Mouse (Mus musculus) heart, postnatal 36 days (tissue): ENCODE measurements around the gene Herpud1. TPM values are rescaled to one million over a fixed set of nuclear protein-coding genes. Genes with fewer than 3 reads are reported as not detected.
A peak's percentile ranks its signal among the peaks of the same experiment; 100 is the strongest.

ENCODE experiments used
- DNase-seq, 2 experiments: peaks; one replicate each; pipeline ENCODE4 v3.0.0; 2021 to 2022
- intact Hi-C: fragments of 180-260 bp; cut with DNase I; formaldehyde crosslinking; loops from one replicate; pipeline ENCODE4 v1.15.1; 2025
- total RNA-seq, 2 experiments: library from RNA; stranded (reverse); gene quantifications; 2 replicates each; pipeline ENCODE4 v1.2.3; 2021

The Herpud1 gene
- total RNA-seq, 2 experiments from 2014 or later: 281 to 377 TPM

DNA sequence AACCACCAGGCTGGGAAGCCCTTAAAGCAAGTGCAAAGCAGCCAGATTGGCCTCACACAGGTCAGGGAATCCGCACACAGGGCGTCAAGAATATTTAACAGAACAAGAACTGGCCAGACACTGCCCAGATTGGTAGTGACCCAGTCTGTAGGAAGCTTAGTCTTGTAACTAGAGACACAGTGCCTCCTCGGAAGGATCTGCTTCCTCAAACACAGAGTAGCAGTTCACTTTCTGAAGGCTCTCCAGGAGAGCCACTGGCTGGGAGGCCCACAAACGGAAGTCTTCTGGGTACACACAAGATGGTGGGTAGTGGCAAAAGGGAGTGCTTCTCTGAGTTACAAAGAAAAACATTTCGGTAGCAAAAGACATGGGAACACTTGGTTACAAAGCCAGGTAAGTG is 15.4 kb upstream of the Herpud1 start:
- DNase-seq: no peak
- intact Hi-C loops: no loop called here

DNA sequence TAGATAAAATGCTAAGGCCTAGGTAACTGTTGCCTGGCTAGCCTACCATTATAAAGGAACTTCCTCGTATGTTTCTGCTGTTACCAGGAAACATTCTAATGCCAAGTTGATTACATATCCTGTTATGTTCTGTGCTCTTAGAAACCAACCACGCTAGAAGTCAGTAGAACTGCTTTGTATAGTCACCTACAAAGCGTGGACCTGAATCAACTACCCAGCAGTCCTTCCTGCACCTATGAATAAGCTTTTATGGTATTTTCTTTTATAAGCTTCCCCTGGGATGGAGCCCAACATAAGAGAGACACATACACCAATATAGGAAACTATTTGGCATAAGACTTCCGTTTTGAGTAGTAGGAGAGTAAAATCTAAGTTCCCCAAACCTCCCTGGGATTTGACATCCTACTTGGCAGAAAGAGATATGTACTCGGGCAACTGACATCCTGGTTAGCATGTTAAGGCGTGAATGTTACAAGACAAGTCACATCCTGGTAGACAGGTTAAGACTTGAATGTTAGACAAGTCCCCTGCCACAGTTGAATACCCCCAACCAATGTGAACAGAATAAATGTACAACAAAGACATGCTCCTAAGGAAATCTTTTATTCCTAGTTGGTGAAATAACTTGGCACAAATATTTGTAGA is 13.2 kb upstream of the Herpud1 start:
- DNase-seq: no peak
- intact Hi-C loops: no loop called here

DNA sequence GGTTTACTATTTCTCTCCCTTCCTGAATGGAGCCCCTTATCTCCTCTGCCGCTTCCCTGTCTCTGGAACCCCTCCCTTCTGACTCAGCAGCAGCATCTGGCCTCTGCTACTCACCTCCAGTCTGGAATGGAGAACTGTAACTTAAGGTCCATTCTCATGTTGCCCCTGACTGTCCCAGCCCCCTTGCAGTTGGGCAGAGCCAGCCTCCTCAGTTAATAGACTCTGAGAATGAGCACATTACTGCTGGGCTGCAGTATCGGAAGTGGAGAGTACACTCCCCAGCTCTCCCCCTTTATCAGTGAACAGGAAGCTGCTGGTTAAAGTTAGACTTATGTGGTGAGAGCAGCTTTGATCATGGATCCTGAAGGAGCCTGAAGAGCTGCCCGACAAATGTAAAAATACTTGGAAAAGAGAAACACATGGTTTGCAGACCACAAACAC is 10.7 kb upstream of the Herpud1 start:
- DNase-seq: no peak
- intact Hi-C loops: no loop called here

DNA sequence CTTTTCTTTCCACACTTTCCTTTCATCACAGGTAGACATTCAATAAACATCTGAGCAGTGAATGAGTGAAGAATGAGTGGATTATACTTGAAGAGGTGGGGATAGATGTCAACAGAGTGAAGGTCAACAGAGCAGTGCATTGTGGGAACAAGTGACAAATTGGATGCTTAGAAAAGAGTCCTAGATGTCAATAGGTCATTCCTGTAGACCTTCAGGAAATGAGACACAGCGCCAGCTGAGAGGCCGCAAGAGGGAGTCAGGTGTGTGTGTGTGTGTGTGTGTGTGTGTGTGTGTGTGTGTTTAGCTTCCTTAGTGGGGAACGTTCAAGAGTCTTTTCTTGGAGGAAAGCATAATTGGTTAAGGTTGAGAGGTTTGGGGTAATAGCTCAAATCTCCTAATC is 10.1 kb upstream of the Herpud1 start:
- intact Hi-C loops: no loop called here
- no peak for DNase-seq

DNA sequence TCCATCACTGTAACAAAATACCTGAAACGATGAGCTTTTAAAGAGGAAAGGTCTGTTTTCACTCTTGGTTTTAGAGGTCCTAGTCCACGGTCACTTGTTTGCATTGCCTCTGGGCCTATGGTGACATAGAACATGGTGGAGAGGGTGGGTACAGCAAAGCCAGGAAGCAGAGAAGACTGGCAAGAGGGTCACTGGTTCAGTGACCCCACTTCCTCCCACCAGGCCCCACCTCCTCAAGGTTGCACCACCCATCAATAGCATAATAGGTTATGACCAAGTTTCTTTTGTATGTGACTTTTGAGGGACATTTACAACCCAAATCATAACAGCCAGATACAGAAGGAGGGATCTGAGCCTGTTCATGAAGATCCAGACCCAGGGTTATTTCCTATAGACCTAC is 9.7 kb upstream of the Herpud1 start:
- intact Hi-C loops: no loop called here
- DNase-seq: no peak

DNA sequence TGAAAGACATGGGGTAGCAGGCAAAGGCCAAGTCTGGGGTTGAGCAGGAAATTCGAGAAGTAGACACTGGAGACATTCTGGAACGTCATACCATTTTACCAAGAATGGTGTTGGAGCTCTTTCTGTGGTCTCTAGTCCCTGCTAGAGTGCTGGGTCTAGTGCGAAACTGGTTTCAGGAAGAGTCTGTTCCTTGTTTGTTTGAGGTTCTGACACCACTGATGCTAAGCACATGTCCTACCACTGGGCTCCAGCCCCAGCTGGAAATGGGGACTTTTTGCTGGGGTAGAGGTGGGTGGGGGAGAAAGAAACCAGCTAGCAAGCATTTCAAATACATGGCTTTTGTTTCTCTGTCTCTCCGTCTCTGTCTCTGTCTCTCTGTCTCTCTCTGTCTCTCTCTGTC is 9.2 kb upstream of the Herpud1 start:
- intact Hi-C loops: no loop called here
- DNase-seq: no peak

DNA sequence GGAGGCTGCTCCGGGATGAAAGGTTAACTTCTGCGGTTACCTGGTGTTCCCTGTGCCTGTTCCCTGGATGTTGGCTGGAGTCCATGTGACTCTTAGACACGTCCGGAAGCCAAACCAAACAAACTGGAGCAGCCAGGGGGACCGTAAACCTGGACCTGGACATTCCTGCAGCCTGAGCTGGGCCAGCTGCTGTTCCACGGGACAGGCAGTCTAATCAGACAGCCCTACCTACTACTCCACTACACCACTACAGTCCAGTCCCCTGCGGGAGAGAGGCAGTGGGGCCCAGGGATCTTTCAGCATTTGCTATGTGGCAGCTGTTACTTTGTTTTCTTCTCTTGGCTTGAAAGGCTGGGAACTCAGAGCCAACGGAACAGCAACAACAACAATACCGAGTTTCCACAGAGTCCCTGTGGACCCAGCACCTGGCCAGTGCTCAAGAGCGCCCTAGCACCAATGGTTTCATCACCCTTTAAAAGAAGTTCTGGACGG is 8.5 kb upstream of the Herpud1 start:
- intact Hi-C loops: no loop called here
- DNase-seq: peak; percentile 67 to 75

DNA sequence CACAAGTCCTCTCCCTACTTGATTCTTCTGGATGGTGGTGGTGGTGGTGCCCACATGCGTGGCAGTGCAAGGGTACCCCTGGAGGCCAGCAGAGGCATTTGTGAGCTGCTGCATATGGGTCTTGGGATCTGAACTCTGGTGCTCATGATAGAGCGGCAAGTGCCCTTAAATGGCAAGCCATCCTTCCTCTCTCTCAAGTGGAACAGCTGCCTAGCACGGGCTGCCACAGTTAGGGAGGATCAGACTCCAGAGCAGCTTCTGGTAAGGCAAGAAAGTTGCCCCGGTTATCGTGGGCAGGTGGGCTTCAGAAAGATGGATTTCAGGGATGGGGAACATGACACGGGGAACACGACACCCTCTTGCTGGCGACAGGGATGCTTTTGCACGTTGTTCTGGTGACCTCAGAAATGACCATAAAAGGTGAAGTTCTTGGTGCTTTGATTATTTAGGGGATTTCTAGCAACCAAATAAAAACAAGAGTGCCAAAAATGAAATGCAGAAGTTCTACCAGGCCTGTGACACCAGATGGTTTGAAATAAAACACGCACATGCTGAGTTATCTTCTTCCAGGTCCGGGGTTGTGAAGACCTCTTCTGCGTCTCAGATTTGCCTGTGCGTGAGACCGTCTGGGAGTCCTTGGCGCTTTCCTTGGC is 7.3 kb upstream of the Herpud1 start:
- intact Hi-C loops: no loop called here
- no peak for DNase-seq

DNA sequence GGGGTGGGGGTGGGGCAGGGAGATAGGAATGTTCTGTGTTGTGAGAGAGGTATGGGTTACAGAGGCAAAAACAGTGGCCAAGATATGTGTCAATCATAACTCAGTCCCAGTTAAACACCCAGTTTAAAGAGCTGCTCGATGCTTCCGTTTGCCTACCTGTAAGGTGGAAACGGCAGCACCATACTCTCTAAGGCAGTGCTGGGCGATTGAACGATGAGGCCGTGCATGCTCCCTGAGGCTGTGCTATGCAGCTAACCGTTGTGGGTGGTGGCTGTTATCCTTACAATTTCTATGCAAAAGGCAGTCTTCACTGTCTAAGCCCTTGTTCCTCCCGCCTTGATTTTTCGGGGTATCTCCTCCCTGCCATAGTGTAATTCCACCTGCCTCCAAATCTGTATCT is 6.6 kb upstream of the Herpud1 start:
- intact Hi-C loops: no loop called here
- no peak for DNase-seq

DNA sequence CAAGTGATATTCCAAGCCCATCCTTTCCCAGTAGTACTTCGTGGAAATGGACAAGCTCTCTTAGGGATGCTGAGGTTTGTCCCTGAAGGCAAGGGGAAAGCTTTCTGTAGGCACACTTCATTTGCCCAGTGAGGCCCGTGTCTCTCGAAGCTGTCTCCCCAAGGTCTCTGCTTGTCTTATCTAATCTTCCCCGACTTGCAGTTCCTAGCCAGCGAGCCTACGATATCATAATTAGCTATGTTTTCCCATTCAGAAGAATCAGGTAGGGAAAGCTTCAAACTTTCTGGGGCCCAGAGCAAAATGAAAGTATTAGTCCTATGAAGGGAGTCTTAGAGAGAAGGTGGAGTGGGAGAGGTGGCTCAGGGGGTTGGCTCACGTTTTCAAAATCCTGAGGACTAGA is 2.1 kb upstream of the Herpud1 start:
- no peak for DNase-seq
- intact Hi-C loops: no loop called here

DNA sequence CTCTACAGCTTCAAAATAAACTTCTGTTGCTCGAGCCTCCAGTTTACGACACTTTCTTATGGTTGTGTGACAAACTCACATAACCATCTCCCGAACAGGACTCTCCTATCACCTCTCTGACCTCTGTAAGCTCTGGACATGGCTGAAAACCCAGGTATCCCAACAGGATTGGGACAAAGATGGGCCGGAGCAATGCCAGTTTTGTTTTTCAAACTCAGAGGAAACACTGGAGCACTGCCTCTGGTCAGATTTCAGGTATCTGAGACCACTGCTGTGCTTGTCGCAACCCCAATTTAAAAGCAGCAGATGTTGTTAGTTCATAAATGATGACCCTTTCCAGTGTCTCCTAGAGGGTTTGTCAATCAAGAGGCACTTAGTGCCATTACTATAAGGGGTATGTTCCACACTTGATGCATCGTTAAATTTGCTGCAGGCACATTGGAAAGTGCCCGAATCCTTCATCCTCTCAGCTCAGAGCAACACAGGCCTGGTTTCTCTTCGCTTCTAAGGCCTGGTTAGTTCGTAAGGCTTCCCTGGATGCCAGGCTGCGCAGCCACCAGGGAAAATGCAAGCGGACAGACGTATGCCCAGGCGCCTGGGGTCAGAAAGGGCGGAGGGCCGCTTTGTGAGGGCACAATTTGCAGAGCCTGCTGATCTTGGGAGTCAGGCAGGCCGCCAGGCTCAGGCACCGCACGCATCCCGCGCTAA is 578 bp upstream of the Herpud1 start:
- intact Hi-C loops: no loop called here
- no peak for DNase-seq

DNA sequence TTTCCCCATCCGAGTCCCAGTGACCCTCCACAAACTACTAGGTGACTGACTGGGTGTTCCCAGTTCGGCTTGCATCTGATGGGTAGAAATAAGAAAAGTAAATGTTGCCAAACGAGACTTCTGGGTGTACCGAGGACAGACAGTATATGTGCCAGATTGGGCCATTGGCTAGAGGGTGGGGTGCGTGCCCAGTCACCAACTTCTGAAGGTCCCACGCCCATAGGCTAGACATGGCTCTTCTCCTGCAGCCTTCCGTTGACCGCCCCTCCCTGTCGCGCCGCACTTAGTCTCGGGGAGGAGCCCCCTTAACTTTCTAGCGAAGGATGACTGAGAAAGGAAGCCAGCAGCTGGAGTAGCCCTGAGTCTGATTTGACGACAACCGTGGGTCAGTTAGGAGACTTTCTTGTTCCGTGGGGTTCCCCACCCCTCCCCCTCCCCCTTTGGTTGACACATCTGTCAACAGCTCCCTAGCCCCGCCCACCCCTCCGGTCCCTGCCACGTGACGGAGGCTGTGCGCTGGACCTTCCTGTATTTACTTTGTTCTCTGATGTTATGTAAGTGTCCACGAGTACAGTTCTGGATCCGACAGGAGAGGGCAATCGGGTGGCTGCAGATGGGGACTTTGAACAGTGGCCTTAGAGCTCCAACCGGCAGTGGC is 918 bp downstream of the Herpud1 start:
- intact Hi-C loops: loop anchor here (1.0 kb wide), 2 partner anchors 24 to 29 kb away; no protein-coding TSS in a partner anchor
- peak; percentile 83 to 90 for DNase-seq

DNA sequence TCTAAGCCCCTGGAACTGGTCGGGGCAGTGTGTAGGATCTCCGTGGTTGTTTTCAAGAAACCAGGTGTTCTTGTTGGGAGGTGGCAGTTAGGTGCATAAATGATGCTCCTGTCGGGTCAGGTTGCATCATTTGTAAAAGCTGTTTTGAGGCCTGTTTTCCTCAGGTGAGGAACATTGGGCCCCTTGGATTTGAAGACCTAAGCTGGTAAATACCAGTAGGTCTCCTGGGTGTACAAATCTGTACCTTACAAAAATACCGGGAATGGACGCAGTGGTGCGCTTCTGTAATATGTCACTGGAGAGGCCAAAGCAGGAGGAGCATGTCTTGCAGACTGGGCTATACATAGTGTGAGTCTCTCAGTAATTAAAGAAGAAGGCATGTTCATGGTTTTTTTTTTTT is 1.5 kb downstream of the Herpud1 start:
- intact Hi-C loops: loop anchor here (1.0 kb wide), 2 partner anchors 24 to 29 kb away; no protein-coding TSS in a partner anchor
- DNase-seq: no peak

DNA sequence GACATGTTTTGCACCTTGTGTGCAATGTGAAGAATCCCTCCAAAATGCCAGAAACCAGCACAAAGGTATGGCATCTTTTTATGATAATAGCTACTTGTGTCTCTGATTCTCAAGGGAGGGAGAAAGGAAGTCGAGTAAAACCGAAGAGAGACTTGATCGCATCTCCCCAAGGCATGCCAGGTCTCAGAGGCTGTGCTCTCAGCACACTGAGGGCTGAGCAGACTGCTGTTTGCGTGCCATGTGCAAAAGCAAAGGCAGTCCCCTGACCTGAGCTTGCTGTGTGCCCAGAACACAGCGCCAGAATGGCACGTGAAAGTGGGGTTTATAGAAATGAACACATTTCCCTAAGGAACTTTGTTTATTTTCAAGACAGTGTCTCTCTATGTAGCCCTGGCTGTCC is 3.3 kb downstream of the Herpud1 start:
- no peak for DNase-seq
- intact Hi-C loops: no loop called here

DNA sequence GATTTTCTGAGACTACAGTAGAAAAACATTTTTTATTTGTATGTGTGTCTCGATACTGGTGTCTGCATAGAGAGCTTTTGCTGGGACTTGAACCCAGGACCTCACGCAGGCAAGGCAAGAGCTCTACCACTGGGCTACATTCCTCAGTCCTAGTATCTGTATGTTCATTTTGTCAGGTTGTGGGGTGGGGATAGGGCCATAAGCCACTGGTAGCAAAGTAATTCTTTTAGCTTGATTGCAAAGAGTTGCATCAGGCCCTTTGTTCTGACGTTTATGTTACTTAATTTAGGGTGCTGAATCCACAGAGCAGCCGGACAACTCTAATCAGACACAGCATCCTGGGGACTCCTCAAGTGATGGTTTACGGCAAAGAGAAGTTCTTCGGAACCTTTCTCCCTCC is 4.2 kb downstream of the Herpud1 start:
- no peak for DNase-seq
- intact Hi-C loops: no loop called here

DNA sequence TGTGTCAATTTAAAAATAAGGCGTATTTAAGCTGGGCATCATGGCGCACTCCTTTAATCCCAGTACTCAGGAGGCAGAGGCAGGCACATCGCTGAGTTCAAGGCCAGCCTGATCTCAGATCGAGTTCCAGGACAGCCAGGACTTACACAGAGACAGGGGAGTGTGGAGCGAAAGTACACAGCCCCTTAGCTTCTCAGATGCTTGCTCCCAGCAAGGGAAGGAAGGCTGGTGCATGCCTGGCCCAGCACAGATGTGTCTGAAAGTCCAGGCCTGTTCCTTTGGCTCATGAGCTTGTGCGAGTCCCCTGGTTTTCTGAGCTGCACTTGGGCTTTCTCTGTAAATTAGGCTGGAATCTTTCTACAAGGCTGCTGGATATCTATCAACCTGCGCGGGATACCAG is 4.7 kb downstream of the Herpud1 start:
- intact Hi-C loops: no loop called here
- DNase-seq: no peak

DNA sequence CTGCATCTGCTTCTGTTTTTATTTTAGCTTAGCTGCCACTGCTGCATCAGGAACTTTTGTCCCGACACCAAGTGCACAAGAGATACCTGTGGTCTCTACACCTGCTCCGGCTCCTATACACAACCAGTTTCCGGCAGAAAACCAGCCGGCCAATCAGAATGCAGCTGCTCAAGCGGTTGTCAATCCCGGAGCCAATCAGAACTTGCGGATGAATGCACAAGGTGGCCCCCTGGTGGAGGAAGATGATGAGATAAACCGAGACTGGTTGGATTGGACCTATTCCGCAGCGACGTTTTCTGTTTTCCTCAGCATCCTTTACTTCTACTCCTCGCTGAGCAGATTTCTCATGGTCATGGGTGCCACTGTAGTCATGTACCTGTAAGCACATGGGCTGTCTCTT is 5.9 kb downstream of the Herpud1 start:
- intact Hi-C loops: no loop called here
- peak; percentile 61 to 63 for DNase-seq

DNA sequence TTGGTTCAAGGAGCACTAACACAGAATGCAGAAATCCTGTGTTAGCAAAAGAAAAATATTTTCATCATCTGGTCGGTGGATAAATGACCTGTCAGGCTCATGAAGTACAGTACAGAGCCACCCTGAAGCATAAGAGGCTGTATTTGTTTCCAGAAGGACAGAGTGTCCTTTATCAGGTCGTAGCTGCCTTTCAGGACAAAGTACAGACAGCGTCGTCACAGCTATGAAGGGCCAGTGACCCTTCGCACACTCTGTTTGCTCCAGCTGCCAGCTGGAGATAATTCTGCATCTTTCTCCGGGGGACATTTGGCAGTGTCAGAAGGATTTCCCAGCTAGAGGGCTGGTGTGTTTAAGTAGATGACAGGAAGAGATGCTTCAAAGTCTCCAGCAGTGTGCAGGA is 6.4 kb downstream of the Herpud1 start:
- DNase-seq: no peak
- intact Hi-C loops: no loop called here

DNA sequence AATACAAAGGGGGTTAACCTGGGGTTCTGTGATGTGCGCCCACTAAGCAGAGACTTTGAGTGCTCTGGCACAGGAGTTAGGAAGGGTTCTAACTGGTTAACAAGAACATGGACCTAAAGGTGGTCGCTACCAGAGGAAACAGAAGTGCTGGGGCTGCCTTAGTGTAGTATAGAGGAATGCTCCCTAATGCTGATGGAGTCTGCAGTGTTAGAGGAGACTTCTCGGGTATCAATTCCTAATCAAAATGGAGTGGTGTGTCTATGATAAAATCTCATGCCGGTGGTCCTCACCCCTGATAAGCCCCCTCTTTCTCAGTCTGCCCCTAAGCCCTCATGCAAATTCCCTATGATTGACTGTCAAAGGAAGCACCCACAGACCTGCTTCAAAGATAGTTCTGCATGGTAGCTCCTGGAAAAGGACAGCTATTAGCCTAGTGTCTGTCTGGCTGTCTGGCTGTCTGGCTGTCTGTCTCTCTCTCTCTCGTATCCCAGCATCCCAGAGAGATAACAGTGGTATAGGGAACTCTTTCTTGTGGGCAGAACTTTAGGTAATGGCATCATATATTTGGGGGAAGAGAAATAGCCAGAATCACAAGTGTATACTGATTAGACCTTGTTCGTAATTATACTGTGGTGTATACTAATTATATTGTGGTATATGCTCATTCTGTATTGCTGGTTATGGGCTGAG is 9.8 kb downstream of the Herpud1 start:
- no peak for DNase-seq
- intact Hi-C loops: loop anchor here (2.0 to 5.0 kb wide), 2 partner anchors 65 to 91 kb away; no protein-coding TSS in a partner anchor

DNA sequence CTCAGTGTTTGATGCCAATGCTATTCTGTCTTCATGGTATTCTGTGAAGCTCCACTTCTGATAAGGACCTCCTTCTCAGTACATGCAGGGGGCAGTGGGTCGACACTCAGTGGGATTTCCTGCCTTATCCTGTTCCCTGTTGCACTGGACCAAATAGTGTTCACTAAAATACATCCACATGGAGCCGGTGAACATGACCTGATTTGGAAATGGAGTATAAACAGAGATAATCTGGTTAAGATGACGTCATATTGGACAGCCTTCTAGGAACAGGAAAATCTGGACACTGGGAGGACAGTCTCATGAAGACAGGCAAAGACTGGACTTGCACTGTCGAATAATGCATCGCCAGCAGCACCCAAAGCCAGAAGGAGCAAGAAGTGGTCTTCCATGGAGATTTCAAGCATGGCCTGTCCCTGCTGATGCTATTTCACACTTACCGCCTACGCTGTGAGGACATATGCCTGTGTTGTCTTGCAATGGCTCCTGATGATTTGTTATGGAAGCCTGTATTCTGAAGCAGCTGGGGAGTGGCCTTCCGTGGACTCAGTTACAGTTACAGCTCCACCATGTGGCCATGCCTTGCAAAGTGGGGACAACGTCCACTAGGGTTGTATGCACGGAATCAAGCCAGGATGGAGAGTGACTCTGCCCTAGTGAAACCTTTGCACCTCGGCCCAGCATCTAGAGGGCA is 10.9 kb downstream of the Herpud1 start:
- intact Hi-C loops: loop anchor here (1.0 to 5.0 kb wide), 3 partner anchors 54 to 90 kb away; no protein-coding TSS in a partner anchor
- DNase-seq: peak; percentile 64
